Mouse (Mus musculus) induced T-regulatory cell, adult 2 months (primary cell): Measurements from ENCODE around the gene Cbx1.
"Not testable (repeated sequence)": the region's sequence is repeated elsewhere in the genome, so short reads cannot be mapped to it uniquely, and the experiment has no call there.

ENCODE experiments used
- DNase-seq: peaks from one replicate; pipeline ENCODE4 v3.0.0-alpha.2; 2012; ENCODE audit warnings: low read depth

Gene Cbx1

GRCm38 (mm10) chr11:96775665-96776064 lies 13.3 kb upstream of the Cbx1 start:
- DNase-seq, result no peak

- DNase-seq, result peak; percentile 60
Observed at GRCm38 (mm10) chr11:96776068-96776467, 12.9 kb upstream of the Cbx1 start.

GRCm38 (mm10) chr11:96776968-96777962 lies 11.7 kb upstream of the Cbx1 start, which contains the start of gene Snx11:
Gene Snx11, minus strand, starts transcription at chr11:96777559.
- peak; percentile 98 for DNase-seq

GRCm38 (mm10) chr11:96778061-96778627 lies 10.8 kb upstream of the Cbx1 start:
- not testable (repeated sequence) for DNase-seq

GRCm38 (mm10) chr11:96780306-96780705 lies 8.6 kb upstream of the Cbx1 start:
- no peak for DNase-seq

- peak; percentile 55 for DNase-seq
Observed at GRCm38 (mm10) chr11:96781425-96781824, 7.5 kb upstream of the Cbx1 start.

- peak; percentile 81 for DNase-seq
Observed at GRCm38 (mm10) chr11:96784847-96785246, 4.1 kb upstream of the Cbx1 start.

GRCm38 (mm10) chr11:96786731-96787450 lies 2.0 kb upstream of the Cbx1 start:
- no peak for DNase-seq

GRCm38 (mm10) chr11:96789990-96790389 lies 1.1 kb downstream of the Cbx1 start:
- peak; percentile 50 for DNase-seq

- no peak for DNase-seq
Observed at GRCm38 (mm10) chr11:96790681-96791080, 1.8 kb downstream of the Cbx1 start.

- DNase-seq, result no peak
Observed at GRCm38 (mm10) chr11:96795491-96795890, 6.6 kb downstream of the Cbx1 start.

- DNase-seq, result no peak
Observed at GRCm38 (mm10) chr11:96796081-96796480, 7.2 kb downstream of the Cbx1 start.

GRCm38 (mm10) chr11:96796586-96796985 lies 7.7 kb downstream of the Cbx1 start:
- peak; percentile 46 for DNase-seq

GRCm38 (mm10) chr11:96799511-96799910 lies 10.6 kb downstream of the Cbx1 start:
- no peak for DNase-seq

- no peak for DNase-seq
Observed at GRCm38 (mm10) chr11:96805606-96806005, 16.7 kb downstream of the Cbx1 start.

GRCm38 (mm10) chr11:96808066-96808465 lies 19.1 kb downstream of the Cbx1 start:
- no peak for DNase-seq

- no peak for DNase-seq
Observed at GRCm38 (mm10) chr11:96809562-96810235, 20.8 kb downstream of the Cbx1 start.

- DNase-seq, result not testable (repeated sequence)
Observed at GRCm38 (mm10) chr11:96811188-96811587, 22.3 kb downstream of the Cbx1 start.

GRCm38 (mm10) chr11:96813455-96813854 lies 24.5 kb downstream of the Cbx1 start:
- no peak for DNase-seq

- DNase-seq, result no peak
Observed at GRCm38 (mm10) chr11:96813920-96814319, 25.0 kb downstream of the Cbx1 start.

GRCm38 (mm10) chr11:96814443-96814842 lies 25.5 kb downstream of the Cbx1 start:
- no peak for DNase-seq

GRCm38 (mm10) chr11:96815895-96816294 lies 27.0 kb downstream of the Cbx1 start:
- DNase-seq, result no peak
